Mouse (Mus musculus): ENCODE data around the gene Sox1.

Sox1 gene

GRCm38 (mm10) chr8:12425906-12426305, 30.8 kb downstream of the Sox1 start:
- DNase-seq (ENCODE audit: low spot score) = no peak

- no peak for DNase-seq (ENCODE audit: low spot score)
These were observed 32.3 kb downstream of the Sox1 start for GRCm38 (mm10) chr8:12427346-12427745.

- DNase-seq (ENCODE audit: low spot score) = no peak
These were observed 33.0 kb downstream of the Sox1 start for GRCm38 (mm10) chr8:12427886-12428799.

- no peak for DNase-seq (ENCODE audit: low spot score)
These were observed 33.8 kb downstream of the Sox1 start for GRCm38 (mm10) chr8:12428931-12429330.

- DNase-seq (ENCODE audit: low spot score) = no peak
These were observed 34.6 kb downstream of the Sox1 start for GRCm38 (mm10) chr8:12429601-12430172.

- peak; percentile 7 for DNase-seq (ENCODE audit: low spot score)
These were observed 35.2 kb downstream of the Sox1 start for GRCm38 (mm10) chr8:12430173-12430899.

- DNase-seq (ENCODE audit: low spot score) = no peak
These were observed 36.0 kb downstream of the Sox1 start for GRCm38 (mm10) chr8:12430900-12431737.

- no peak for DNase-seq (ENCODE audit: low spot score)
These were observed 36.6 kb downstream of the Sox1 start for GRCm38 (mm10) chr8:12431738-12432055.

GRCm38 (mm10) chr8:12432546-12432945, 37.5 kb downstream of the Sox1 start:
- no peak for DNase-seq (ENCODE audit: low spot score)

- DNase-seq (ENCODE audit: low spot score) = no peak
These were observed 39.7 kb downstream of the Sox1 start for GRCm38 (mm10) chr8:12434771-12435170.

GRCm38 (mm10) chr8:12438021-12438420, 42.9 kb downstream of the Sox1 start:
- no peak for DNase-seq (ENCODE audit: low spot score)

GRCm38 (mm10) chr8:12439044-12439443, 43.9 kb downstream of the Sox1 start:
- no peak for DNase-seq (ENCODE audit: low spot score)

GRCm38 (mm10) chr8:12439846-12440245, 44.8 kb downstream of the Sox1 start:
- DNase-seq (ENCODE audit: low spot score) = no peak

- DNase-seq (ENCODE audit: low spot score) = no peak
These were observed 45.9 kb downstream of the Sox1 start for GRCm38 (mm10) chr8:12440997-12441396.

- no peak for DNase-seq (ENCODE audit: low spot score)
These were observed 50.2 kb downstream of the Sox1 start for GRCm38 (mm10) chr8:12445258-12445657.

- no peak for DNase-seq (ENCODE audit: low spot score)
These were observed 51.0 kb downstream of the Sox1 start for GRCm38 (mm10) chr8:12445926-12446680.
